Mouse (Mus musculus) spleen, postnatal 4 days (tissue): ENCODE data around the gene Mkrn2os.

ENCODE experiments used
- DNase-seq, 2 experiments: peaks; one replicate each; pipeline ENCODE4 v3.0.0; 2022; ENCODE audit warnings: low spot score in 2 of 2

Gene Mkrn2os

DNA sequence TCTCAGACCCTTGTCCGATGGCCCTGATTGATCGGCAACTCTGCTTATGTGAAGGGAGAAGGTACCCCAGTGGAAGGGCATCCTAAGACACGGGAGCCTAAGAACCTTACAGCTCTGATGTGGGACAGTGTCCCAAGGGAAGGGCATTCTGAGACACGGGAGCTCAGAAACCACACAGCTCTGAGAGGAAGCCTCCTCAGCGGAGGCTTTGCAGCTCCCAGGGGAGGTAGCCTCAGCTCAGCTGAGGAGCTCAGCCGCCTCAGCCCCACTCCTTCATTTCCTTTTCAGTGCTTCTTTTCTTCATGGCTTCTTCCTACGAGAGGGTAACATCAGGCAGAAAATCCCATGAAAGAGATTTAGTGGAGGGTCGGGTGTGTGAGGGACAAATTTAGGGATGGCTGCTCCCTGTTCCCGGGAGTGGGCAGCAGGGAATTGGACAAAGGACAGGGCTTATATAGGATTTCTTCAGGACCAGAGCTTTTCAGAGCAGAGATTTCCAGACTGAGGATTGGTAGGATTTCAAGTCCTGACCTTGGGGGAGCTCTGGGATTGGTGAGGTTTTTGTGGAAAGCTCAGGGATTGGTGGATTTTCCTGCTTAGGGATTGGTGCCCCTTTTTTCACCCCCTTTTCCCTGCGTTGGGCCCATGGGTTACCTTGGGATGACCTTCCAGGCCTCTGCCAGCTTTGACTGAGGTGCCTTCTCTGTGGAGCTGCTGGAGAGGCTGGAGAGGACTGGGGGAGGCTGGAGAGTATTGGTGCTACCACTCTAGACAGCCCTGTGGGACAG is 9.9 kb downstream of the Mkrn2os start:
- DNase-seq = no peak

DNA sequence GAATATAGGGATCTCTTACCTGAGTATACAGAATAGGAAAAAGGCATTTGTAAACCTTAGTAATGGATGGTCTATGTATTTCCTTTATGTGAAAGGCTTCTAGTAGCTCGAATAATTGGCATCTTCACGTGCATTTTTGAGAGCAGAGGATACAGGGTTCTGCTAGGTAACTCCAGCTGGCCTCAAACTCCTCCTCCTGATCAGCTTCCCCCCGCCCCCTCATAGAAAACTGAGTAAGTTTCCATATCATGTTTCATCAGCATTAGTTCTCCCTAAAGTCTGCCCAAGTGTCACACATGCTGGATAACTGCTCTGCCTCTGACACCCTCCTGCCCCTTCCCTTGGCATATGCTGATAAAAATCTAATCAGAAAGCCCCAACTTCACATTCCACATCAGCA is 11.6 kb downstream of the Mkrn2os start:
- no peak for DNase-seq

DNA sequence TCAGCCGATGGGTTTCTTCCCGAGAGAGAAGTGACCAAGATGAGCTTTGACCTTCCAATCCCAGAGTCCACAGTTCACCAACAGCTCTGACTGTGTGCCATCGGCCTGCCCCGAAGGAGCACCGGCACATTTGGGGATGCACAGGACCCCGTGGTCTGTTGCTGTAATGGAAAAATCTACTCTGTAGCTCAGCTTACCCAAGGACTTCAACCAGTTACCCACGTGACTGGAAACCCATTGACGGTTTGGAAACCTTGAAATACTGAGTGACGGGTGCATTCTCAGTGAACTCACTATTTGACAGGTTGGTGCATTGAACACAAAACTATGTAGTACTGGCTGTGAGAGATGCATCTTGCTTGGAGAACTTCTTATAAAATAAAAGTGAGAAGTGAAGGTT is 14.4 kb downstream of the Mkrn2os start:
- no peak for DNase-seq

DNA sequence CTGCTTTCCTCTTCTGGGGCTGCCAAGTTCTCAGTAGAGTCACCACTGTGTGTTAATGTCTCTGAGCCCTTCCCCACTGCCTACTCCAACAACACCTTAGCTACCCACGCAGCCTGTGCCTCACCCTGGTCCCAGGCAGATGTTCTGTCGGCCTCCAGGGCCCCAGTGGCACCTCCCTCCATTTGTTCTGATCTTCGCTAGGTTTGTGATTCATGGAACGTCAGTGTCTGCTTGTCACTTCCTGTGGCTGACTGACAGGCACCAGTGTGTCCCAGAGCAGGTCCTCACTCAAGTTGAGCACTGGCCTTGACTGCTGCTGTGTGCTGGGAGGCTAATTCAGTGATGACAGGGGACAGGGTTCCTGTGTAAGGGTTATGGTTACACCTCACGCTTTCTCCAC is 15.0 kb downstream of the Mkrn2os start:
- DNase-seq = no peak

DNA sequence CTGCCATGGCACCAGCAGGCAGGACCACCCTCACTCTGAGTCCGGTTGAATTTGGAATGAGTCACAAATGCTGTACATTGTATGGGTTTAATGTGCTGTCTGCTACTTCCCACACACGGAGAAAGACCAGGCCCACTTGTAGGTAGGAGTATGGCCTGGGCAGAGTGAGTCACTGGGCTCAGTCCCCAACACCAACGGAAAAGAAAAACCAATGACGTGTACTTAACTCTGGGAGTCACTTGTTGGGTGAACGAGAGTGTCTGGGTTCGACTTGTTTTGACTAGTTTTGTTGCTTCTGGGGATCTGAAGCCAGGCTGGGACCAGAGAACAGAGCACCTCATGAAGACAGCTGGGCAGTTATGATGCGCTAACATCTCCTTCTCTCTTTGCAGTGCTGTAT is 18.2 kb downstream of the Mkrn2os start:
- no peak for DNase-seq

DNA sequence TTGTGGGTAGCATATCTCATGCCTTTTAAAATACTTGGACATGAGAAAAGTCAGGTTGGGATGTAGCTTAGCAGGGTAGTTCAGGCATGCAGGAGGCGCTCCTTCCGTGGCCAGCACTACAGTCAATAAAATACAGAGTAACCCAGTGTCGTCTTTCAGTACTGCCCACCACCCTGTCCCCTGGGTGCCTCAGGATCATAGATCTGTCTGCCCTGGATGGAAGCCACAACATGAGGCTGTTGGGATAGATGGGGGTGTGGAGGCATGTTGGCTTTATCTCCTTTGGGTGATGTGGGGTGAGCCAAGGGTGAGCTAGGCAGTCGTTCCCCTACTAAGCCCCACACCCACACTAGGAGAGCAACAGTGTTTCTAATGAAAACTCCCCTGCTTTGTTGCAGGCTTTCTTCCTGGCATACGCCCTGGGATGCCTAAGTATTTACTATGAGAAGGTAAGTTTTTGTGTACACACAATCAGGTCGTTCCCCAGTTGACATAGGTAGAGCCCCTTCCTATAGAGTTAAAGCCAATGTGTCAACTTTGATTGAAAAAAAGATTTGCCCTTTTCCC is 26.8 kb downstream of the Mkrn2os start:
- DNase-seq = no peak

DNA sequence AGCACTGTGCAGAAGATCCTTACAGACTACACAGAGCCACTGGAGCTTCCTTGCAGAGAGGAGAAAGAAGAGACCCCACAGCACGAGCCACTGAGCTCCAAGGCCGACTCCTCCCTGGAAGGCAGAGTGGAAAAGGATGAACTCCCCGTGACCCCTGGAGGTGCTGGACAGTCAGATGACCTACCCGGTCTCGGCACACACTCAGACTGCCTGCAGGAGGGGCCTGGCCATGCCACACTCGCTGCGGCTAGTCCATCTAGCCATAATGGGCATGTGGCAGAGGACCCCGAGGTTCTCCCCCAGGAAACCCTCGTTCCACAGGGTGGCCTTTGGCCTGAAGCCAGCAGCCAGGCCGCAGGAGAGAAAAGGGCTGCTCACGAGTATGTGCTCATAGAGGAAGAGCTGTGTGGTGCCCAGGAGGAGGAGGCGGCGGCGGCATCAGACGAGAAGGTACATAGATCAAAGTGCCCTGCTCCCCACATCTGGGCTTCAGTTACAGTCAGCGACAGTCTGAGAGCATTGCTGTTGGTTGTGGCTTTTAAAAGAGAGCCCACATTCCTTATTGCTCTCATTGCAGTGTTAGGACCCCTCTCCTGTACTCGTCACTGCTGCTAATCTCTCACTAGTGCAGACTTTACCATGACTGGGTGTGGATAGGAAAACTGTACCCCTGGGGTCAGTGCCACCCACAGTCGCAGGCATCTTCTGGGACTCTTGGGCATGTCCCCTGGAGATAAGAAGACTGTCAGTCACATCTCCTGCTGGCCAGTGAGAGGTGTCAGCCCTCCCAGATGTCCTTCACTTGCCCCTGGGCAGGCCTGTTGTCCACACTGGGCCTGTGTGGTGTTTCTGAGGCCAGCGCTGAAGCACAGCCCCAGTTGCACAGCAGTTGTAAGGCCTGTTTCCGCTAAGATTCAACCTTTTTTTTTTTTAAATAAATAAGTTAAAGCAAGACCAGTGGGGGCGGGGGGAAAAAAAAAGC is 32.4 kb downstream of the Mkrn2os start:
- DNase-seq = no peak

DNA sequence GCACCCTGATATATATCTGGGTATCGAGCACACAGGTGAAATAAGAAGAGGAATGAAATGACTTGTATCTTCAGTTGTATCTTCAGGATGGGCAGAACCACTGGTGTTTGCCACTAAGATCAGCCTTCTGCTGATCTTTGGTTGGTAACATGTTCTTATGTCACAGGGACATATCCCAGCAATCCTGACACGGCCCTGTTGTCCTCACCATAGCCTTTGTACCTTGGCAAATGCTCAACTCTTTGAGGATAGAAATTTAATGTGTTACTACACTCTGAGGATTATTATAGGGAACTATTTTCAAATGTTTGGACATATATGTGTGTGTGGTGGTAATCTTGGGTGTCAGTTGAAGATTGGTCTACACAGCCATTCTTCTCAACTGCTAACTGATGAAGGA is 34.2 kb downstream of the Mkrn2os start:
- no peak for DNase-seq

DNA sequence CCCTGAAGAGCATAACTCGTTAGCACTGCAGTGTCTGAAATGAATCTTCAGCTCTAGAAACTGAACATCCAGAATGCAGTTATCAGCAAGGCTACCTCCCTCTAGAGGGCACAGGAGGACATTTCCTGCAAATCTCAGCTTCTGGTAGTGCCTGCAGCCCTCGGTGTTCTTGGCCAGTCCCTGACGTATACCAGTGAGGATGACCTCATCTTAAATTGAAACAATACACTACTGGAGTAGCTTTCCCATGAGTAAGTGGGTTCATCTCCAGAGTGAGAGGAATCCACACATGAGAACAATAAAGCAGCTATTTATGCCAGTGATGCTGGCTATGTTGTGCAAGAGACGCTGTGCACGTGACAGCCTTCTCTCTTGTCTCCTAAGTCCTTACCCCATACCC is 36.9 kb downstream of the Mkrn2os start:
- DNase-seq = no peak

DNA sequence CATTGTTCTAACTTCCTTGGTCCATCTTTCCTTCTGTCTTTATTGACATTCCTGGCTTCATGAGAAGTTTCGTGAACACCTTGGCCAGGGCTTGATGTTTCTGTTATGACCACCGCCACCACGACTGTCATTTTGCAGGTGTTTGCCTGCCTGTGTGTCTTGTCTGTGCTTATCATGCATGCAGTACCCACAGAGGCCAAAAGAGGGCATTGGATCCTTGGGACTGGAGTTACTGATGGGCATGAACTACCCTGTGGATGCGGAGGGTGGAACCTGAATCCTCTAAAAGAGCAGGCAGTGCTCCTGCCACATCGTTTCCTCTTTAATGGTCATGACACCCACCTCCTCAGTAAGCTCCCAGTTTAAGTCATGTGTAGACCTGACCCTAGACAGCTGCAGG is 46.1 kb downstream of the Mkrn2os start:
- peak; percentile 70 to 84 for DNase-seq

DNA sequence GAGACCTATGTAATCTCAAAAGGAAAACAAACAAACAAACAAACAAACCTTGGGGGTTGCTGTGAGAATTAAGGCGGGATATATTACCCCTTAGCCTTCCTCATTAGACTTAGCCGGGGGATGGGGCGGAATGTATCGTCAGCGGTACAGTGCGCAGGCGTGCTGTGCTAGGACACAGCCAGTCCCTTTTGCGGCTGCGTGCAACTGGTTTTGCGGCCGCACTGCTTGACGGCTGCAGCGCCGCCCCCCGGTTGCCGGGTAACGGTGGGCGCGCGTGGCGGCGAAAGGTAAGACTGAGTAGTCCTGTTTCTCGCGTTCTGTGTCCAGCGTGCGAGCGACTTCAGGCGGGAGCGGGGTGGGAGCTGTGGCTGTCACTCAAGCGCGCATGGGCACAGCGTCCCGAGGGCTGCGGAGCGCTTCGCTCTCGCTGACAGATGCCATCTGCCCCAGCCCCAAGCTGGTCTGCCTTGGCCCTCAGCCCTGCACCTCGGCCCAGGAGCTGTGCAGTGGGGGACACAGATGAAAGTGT is 47.9 kb downstream of the Mkrn2os start, which contains the start of gene Tsen2:
Gene Tsen2 (plus strand): TSS at position 223 of the 529 bp plus-strand sequence.
- DNase-seq = peak; percentile 93 to 97

DNA sequence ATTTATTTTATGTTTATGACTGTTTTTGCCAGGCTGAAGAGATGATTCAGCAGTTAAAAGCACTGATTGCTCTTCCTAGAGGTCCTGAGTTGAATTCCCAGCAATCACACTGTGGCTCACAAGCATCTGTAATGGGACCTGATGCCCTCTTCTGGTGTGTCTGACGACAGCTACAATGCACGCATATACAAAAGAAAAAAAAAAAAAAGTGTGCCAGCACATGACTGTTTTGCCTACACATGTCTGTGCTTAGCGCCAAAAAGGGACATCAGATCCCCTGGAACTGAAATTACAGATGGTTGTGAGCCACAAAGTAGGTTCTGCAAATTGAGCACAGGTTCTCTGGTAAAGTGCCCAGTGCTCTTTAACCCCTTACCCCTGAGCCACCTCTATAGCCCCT is 50.0 kb downstream of the Mkrn2os start:
- no peak for DNase-seq

DNA sequence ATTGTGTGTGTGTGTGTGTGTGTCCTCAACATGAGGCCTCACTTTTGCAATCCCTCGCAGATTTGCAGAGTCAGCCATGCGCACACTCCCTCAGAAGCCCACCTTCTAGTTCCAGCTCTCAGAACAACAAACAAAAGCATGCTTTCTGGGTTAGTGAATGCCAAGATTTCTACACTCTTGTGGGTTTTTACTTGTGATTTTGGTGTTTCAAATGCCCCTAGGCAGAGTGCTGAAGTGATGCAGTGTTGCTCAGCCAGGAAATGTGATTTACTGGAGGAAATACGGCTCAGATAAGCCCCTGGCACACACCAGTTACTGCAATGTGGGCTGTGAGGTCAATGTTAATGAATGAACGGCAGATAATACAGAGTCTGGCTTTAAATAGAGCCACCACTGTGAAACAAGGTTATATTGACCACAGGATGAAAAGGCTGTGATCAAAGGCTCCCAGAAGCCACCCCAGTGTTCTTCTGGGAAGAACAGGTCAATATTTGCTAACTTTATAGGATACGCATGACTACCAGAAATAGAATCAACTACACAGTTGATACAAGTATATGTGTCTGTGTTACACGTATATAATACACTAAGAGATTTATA is 50.6 kb downstream of the Mkrn2os start:
- DNase-seq = no peak

DNA sequence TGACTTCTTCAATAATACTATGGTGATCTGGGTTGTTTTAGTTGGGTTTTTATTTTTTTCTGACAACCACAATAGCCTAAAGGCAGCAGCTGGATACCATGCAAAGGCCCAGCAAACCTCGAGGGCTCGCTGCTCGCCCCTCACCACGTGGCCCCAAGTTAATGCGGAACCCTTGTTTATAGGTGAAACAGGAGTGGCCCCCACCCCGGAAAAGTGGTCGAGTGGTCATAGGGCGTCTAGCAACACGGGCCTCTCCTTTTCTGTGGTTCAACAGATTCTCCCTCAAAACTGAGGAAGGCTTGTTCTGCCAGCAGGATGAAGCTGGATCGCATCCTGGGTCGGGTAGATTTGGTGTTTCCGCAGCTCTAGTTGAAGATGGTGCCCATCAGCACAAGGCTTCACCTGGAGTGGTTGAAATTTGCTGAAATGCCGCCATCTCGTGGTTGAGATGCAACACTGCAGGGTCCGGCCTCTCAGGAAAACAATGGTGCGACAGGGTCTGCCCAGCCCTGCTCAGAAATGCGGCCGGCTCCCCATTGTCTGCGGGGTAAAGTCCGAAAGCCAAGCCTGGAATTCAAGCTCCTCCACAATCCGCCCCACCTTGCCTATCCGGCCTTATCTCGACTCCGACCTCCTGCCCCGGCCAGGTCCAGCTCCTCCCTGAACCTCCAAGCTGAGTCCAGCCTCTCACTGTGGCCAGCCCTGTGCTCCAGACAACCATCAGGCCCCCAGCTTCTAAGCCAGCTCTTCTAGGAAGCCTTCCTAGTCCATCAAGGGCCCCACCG is 53.5 kb downstream of the Mkrn2os start:
- DNase-seq = peak; percentile 66 to 88

DNA sequence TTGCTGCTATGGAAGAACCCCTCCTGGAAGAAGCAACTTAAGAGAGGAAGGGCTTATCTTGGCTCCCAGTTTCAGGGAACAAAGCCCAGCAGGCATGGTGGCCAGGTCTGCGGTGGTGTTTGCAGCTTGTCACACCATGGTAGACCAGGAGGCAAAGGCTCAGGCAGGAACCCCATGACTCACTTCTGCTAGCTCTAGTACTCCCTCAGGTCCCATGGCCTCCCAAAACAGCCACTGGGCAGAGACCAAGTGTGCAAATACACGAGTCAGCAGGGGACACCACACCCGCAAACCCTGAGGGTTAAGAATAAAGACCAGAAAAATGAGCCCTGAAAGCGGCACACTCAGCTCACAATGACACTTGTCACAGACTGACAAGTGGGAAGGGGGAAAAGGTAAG is 56.2 kb downstream of the Mkrn2os start:
- DNase-seq = no peak

DNA sequence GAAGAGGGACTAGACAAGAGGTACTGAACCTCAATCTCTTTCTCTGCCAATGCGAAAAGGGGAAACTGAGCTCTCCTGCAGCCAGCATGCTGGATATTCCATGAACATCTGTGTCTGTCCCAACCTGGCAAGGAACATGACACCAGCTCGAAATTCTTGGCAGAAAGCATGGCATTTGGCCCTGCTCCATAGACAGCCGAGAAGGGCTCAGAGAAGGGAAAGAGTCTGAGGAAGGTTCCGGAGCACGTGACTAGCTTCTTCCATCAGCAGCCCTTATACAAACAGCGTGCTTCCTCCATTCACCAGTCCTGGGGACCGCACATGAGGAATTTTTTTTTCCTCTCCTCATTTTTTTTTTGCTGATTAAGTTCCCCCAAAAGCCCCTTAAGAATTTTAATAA is 57.8 kb downstream of the Mkrn2os start:
- no peak for DNase-seq
